Mouse (Mus musculus): Measurements from ENCODE around the gene Amigo2. TPM values are rescaled to one million over a fixed set of nuclear protein-coding genes. Genes with fewer than 3 reads are reported as not detected.

Gene Amigo2
- polyA plus RNA-seq (2012; rRNA removed): 1.2 and 1.3 TPM in 2 replicates

DNA sequence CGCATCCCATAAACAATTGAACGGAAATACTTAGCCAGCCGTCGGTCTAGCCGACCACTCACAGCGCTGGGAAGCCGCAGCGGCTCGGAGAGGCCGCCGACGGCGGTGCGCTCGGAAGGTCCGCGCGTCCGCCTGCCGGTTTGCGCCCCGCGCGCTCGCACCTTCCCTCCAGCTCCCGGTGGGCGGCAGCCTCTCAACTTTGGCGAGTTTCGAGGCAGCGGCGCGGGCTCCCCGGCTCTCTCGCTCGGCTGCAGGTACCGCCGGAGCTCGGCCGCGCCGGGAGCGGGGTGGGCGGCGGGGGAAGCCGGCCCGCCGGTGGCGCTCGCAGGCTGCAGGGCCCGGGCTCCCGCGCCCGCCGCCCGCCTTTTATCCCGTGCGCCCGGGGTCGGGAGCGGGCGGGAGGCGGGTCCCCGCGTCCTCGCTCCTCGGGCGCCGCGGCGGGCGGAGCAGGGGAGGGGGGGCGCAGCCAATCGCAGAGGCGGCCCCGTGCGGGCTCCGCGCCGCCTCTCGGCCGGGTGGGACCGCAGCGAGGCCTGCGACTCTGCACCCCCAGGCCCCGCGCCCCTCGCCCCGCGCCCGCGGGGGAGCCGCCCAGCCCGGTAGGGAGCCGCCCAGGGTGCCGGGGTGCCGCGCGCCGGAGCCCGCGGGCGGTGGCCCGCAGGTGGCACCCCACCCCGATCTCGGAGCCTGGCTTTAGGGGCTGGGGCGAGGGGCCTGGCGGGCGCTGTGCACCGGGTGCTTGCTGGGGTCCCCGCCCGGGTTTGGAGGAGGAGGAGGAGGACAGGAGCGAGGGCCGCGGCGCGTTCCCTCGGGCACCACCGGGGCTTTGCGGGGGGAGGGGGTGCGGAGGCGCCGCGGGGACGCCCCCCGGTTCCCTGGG, at the start of gene Amigo2, which contains the start of gene Pced1b:
Gene Amigo2, minus strand, starts transcription at position 377 of the 880 bp plus-strand sequence.
Gene Pced1b, plus strand, starts transcription at position 197 of the 880 bp plus-strand sequence.
- 2% methylated on average over 125 of the region's 125 CpGs for WGBS
- DNase-seq (ENCODE audit: low read depth, low spot score): no peak

DNA sequence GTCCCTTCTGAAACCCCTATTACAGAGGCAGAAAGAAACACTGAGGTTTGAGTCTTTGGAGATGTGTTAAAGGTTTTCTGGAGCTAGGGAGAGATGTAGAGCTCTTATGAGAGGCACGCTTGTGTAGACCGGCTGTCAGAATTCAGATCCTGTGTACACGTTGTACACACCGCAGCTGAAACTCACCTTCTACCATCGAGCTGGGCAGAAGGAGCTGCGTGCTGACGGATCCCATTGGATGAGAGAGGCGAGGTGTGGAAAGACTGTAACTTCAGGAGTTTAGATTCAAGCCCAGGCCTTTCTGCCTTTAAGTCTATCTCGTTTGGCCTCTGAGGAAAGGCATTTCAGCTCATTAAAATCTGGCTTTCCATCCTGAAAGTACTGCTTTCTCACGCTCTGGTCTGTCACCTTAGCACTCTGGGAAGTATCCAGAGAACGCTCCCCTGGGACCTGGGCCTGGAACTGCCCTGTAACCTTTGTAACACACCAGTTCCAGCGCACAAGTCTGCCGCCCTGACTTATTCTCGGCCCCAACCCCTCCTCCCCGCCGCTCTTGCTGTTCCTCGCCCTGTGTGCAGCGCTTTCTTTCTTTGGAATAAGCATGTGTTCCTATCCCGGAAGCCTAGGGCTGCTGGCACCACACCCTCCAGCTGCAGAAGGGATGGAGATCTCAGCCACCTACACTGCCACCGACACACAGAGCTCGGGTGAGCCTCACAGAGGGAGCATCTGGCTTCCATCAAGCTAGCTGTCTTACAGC, 44.4 kb upstream of the Amigo2 start:
- no peak for DNase-seq (ENCODE audit: low read depth, low spot score)
- WGBS: 77% methylated on average over 21 of the region's 21 CpGs

DNA sequence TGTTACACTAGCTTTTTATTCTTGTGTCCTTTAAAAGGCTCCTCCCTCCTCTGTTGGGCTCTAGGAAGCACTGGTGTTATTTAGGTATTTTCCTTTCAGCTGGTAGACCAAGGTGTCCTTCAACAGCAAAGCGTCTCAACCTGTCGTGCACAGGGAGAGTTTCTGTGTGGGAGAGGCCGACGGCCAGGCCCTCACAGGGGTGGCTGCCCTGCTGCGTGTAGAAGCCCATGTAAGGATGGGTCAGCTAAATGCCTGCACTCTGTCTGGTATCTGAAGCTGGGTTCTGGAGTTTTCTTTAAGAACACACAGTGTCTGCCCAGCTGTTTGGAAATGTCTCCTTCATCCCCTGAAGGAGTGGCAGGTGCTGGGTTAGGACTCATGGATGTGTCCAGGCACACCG, 43.3 kb upstream of the Amigo2 start:
- no peak for DNase-seq (ENCODE audit: low read depth, low spot score)
- WGBS: 89% methylated on average over 6 of the region's 6 CpGs

DNA sequence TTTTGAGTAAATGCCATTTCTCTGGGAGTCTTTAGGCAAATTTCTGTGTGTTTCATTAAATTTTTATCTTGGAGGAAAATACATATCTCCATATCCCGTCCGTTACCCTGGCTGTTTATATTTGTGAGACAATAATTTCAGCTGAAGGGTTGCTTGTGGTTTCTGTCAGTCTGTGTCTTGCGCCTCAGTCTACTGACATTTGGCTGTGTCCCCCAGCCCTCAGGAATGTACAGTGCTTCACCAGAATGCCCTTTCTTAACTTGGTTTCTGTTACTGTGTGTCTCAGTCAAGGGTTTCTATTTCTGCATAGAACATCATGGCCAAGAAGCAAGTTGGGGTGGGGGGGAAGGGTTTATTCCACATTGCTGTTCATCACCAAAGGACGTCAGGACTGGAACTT, 42.1 kb upstream of the Amigo2 start:
- no peak for DNase-seq (ENCODE audit: low read depth, low spot score)
- WGBS: 80% methylated on average over 4 of the region's 4 CpGs

DNA sequence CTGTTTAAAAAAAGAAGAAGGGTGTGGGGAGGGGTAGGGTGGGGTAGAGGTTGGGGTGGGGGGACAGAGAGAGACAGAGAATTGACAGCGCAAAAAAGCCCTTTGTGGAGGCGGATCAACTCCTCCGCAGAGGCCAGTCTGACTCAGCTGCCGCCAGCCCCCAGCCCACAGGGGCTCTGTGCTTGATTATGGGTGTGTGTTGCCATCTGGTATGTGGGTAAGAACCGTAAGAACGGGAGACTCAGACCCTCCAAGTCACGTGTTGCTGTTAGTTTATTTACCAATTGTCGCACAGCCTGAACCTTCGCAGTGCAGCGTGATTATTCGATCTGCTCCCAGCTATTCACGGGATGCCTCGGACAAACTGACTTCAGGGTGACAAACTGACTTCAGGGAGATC, 41.6 kb upstream of the Amigo2 start:
- no peak for DNase-seq (ENCODE audit: low read depth, low spot score)
- 81% methylated on average over 13 of the region's 13 CpGs for WGBS

DNA sequence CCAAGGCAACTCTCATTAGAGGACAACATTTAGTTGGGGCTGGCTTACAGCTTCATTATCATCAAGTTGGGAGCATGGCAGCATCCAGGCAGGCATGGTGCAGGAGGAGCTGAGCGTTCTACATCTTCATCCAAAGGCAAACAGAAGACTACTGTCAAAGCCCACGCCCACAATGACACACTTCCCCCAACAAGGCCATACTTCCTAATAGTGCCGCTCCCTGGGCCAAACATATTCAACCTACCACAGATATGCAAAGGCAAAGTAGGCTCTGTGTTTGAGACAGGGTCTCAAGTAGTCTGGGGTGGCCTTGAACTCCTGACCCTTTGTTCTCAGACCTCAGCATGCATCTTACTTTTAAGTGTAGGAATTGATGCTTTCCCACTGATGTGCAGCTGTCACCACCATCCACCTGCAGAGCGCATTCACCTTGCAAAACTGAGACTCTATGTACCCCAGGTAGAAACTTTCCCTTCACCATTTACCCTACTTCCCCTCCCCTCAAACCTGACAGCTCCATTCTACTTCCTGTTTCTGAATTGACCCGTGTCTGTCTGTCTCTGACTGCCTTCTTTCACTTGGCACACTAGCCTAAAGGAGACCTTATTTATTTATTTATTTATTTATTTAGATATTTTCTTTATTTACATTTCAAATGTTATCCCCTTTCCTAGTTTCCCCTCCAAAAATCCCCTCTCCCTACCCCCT, 40.5 kb upstream of the Amigo2 start:
- 75% methylated on average over 5 of the region's 5 CpGs for WGBS
- DNase-seq (ENCODE audit: low read depth, low spot score): no peak

DNA sequence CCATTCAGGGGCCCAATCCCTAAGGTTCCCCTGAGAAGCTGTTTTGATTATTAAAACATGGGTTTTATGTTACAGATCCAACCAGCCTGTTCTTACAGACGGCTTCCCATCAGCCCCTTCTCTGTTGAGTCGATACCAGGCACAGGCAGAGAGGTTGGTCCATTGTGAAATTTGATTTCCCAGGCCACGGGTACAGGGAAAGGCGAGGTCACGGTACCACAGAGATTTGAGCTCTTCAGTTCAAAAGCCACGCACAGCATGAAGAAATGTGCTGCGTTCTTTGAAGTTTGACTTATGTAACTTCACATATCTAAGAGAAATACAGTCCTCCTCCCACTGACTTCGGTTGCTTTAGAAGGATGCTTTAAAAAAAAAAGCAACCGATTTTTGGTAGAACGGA, 39.6 kb upstream of the Amigo2 start:
- no peak for DNase-seq (ENCODE audit: low read depth, low spot score)
- 88% methylated on average over 10 of the region's 10 CpGs for WGBS

DNA sequence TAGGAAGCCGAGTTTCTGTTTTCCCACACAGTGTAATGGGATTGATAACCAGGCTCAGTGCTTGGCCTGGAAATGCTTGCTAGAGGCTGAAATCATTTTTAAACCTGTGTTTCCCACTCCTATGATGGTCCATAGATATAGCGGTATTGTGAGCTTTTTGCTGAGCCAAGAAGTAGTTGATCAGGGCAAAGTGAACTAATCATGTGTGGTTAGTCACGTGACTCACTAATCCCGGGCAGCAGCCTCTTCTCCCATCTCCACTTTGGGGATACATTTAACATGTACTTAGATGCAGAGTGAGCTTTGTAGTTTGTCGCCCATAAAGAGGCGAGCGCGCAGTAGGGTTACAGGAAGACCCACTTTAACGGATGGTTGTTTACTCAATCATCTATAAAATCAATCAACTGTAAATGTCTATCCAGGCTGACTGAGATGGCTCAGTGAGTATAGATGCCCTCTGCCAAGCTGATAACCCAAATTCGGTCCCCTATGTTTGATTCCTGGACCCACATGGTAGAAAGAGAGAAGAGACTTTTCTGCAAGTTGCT, 38.7 kb upstream of the Amigo2 start:
- 82% methylated on average over 10 of the region's 10 CpGs for WGBS
- DNase-seq (ENCODE audit: low read depth, low spot score): no peak

DNA sequence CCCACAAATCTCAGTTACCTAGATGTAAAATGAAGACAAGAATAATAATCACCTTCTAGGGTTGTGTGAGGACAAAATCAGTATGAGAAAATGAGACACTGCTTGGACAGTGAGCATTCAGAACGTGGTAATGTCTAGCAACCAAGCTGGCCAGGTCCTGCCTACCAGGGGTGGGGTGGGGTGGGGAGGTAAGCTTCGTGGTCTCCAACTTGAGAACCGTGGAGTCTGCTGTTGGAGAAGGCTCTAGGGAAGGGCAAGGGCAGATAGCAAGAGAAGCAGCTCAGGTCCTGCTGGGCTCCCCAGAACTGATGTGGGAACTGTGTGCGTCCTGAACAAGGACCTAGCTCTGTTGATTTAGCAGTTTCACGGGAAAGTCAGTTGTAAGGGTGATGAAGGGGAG, 37.1 kb upstream of the Amigo2 start:
- DNase-seq (ENCODE audit: low read depth, low spot score): no peak

DNA sequence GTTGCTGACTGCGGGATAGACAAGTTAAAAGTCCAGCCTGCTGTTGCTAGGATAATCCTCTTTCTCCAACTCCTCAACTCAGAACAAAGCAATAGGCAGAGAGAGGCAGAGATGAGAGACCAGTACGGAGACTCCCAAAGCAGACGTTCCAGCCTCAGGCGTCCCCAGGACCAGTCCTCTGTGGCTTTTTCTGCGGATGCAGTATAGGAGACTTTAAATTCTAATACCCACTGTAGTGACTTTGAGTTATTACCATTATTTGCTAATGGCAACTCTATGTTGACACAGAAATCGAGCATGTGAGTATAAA, 35.4 kb upstream of the Amigo2 start:
- DNase-seq (ENCODE audit: low read depth, low spot score): no peak
- 66% methylated on average over 6 of the region's 6 CpGs for WGBS

More for the DNA sequence above, 37.1 kb upstream of the Amigo2 start:
- 60% methylated on average over 5 of the region's 5 CpGs for WGBS

DNA sequence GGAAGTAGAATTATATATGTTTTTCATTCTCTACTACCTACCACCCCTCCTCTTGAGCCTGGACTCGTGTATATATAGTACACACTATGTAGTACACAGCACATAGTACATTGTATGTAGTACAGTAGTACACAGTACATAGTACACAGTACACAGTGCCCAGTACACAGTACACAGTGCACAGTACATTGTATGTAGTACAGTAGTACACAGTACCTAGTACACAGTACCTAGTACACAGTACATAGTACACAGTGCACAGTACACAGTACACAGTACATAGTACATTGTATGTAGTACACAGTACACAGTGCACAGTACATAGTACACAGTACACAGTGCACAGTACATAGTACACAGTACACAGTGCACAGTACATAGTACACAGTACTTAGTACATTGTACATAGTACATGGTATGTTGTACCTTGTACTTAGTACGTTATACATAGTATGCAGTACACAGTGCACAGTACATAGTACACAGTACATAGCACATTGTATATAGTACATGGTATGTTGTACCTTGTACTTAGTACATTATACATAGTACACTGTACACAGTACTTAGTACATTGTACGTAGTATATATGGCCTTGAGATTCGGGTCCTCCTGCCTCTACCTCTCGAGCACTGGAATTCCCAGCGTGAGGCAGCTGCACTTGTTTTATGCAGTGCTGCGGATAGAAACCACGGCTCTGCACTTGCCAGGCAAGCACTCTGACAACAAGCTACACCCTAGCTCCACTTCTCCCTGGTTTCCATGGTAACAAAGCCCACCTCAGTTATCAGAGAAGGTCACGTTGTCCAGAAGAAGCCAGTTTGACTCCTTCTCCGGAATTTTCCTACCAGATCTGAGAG, 34.9 kb upstream of the Amigo2 start:
- DNase-seq (ENCODE audit: low read depth, low spot score): no peak
- WGBS: 53% methylated on average over 10 of the region's 10 CpGs

DNA sequence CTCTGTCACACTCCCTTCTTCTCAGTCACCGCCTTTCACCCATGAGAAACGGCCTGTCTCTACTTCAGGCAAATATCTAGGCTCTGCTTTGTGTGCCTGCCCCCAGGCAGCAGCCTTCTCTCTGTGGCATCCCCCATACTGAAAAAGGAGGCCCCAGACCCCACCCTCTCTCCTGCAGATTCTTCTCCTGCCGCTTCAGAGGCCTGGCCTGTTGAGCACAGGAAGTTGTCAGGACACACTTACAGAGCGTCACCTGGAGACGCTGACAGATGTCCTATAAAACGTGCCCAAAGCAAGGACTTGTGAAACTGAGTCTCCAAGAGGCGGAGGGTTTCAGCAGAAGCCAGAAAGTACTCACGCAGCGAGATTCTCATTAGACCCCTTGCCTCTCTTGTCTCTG, 33.7 kb upstream of the Amigo2 start:
- no peak for DNase-seq (ENCODE audit: low read depth, low spot score)
- 60% methylated on average over 9 of the region's 9 CpGs for WGBS

DNA sequence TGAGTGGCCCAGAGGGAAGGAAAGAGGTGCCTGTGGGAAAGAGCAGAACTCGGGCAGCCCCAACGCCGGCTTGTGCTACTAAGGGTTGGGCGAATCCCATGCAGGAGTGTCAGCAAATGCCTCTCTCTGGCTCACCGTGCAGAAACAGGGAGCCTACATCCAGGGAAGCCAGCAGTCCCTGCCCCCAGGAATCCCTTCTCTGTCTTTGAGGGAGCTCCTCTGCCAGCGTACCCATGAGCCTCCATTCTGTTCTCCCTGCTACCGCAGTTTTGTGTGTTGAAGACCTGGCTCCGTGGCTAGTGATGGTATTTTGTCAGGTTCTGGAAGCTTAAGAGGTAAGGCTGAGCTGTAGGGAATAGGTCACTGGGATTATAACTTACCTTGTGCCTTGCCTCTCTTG, 33.0 kb upstream of the Amigo2 start:
- WGBS: 81% methylated on average over 8 of the region's 8 CpGs
- DNase-seq (ENCODE audit: low read depth, low spot score): no peak

DNA sequence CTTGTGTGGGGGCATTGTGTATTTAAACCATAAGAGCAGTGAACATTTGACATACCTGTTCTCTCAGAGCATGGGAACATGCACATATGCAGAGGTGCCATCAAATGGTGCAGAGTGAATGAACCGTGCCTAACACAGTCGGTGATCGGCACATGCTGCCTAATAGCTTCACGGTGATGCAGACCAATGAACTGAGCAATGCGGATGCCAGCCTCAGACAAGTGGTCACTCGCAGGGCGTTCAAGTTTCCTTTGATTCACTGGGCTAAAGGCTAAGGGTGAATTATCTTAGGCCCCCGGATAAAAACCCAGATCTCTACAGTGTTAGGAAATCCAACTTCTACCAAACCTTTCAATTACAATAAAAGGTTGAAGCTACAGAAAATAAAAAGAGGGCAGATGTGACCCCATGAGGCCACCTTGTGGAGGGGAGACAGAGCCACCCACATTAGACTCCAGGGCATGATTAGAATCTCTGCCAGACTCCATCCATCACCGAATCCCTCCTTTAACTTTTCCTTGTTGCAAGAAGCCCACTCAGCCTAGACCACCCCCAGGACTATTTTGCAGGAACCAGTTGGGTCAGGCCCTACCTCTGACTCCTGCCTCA, 31.4 kb upstream of the Amigo2 start:
- DNase-seq (ENCODE audit: low read depth, low spot score): no peak
- WGBS: 93% methylated on average over 9 of the region's 9 CpGs

DNA sequence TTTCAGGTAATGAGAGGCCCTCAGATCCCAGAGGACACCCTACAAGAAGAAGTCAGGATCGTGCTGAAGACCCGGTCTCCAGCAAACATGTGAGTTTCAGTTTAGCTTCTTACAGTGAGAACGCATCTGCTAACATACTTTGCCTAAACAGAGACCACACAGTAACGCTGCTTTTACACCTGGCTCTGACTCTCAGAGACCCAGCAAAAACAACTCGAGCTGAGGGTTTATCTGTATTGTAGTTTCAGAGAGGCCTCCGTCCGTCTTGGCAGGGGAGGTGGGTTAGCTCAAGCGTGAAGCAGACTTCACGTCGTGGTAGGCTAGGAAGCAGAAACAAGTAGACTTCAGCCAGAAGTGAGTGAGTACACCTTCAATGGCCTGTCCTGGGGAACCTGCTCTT, 30.2 kb upstream of the Amigo2 start:
- 80% methylated on average over 10 of the region's 10 CpGs for WGBS
- no peak for DNase-seq (ENCODE audit: low read depth, low spot score)

DNA sequence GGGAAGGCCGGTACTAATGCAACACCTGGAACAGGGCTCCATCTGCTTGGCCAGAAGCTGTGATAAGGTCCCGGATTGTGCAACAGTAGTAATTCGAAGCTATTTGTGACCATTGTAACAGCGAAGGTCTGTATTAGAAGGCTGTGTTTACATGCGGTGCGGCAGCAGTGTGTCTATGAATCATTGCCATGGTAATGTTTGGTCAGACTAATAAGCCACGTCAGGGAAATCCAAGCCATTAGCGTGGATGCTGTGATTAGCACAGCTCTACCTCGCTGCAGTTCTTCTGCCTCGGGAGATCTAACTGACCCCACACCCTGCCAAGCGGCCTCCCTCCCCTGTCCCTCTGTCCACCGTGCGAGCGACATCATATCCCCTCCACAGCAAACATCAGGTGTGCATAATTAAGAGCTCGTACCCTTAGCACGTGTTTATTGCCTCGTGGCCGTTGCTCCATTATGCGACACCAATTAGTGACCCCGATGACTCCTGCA, 29.6 kb upstream of the Amigo2 start:
- DNase-seq (ENCODE audit: low read depth, low spot score): no peak
- WGBS: 34% methylated on average over 20 of the region's 20 CpGs

DNA sequence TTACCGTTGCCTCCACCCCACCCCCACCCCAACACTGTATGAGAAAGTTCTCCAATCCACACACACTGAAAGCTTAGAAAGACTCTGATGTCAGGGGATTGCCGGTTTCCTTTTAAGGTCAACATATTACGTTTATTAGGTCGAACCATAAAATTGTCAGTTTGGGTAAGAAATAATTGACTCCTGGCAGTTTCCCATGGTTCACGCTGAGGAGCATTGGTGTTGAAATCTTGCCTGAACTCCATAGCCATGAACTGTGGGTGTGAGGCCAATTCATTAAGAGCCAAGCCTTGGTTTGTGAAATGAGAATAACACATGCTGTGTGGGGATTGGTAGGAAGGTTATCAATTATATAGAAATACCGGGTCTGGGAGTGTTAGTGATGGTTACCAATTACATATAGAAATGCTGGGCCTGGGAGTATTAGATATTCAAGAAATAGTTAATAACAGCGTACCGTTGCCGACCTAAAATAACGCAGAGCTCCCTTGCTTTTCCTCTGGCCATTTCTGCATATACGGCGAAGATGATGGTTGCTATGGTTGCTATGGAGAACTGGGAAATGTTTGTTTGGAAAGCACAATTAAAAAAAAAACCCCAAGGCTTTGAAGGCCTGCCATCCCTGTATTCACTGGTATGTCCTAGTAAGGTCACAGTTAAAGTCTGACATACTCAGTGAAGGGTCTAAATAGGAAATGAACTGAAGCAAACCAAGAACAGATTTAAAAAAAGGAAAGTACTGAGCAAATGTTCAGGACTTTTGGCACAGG, 28.7 kb upstream of the Amigo2 start:
- DNase-seq (ENCODE audit: low read depth, low spot score): no peak
- 79% methylated on average over 12 of the region's 12 CpGs for WGBS

DNA sequence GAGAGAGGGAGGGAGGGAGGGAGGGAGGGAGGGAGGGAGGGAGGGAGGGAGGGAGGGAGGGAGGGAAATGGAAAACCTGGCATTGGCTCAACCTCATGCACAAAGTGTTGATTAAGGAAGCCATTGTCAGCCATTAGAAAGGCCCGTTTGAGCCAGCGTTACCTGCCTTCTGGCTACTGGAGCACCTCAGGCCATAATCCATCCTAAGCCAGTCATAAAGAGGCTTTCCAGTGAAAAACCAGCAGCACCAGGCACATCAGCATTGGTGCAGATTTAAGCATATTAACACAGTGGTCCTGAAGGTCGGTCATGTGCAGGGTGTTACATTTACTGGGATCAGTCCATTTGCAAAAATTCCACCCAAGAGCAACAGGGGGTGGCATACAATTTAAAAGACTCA, 25.7 kb upstream of the Amigo2 start:
- no peak for DNase-seq (ENCODE audit: low read depth, low spot score)
- 88% methylated on average over 3 of the region's 3 CpGs for WGBS
